Mouse (Mus musculus) WW6 (cell line): ENCODE measurements around the gene Ap1s1.

Source experiments
- DNase-seq: peaks from one replicate; pipeline ENCODE4 v3.0.0-alpha.2; 2013; ENCODE audit warnings: low read depth, low spot score

Ap1s1 gene

GRCm38 (mm10) chr5:137025132-137025531 lies 20.8 kb downstream of the Ap1s1 start:
- no peak for DNase-seq

- DNase-seq = no peak
Measured at GRCm38 (mm10) chr5:137024318-137024717, 21.6 kb downstream of the Ap1s1 start.

GRCm38 (mm10) chr5:137015913-137016312 lies 30.0 kb downstream of the Ap1s1 start:
- no peak for DNase-seq

- no peak for DNase-seq
Measured at GRCm38 (mm10) chr5:137012401-137012950, 33.5 kb downstream of the Ap1s1 start.

GRCm38 (mm10) chr5:137009988-137010387 lies 35.9 kb downstream of the Ap1s1 start:
- DNase-seq = no peak

GRCm38 (mm10) chr5:137007276-137007675 lies 38.7 kb downstream of the Ap1s1 start:
- DNase-seq = no peak

GRCm38 (mm10) chr5:137000612-137001011 lies 45.3 kb downstream of the Ap1s1 start:
- DNase-seq = no peak

- no peak for DNase-seq
Measured at GRCm38 (mm10) chr5:136999449-136999848, 46.5 kb downstream of the Ap1s1 start.

- no peak for DNase-seq
Measured at GRCm38 (mm10) chr5:136989801-136990200, 56.1 kb downstream of the Ap1s1 start.

GRCm38 (mm10) chr5:136988420-136988819 lies 57.5 kb downstream of the Ap1s1 start:
- DNase-seq = no peak

GRCm38 (mm10) chr5:136987934-136988271 lies 58.0 kb downstream of the Ap1s1 start, which contains the start of gene Znhit1:
Gene Znhit1, minus strand, starts transcription at chr5:136988021.
- DNase-seq = no peak

- DNase-seq = no peak
Measured at GRCm38 (mm10) chr5:136987138-136987933, 58.6 kb downstream of the Ap1s1 start.

GRCm38 (mm10) chr5:136986695-136987137 lies 59.2 kb downstream of the Ap1s1 start, which contains the start of gene Plod3:
Gene Plod3, plus strand, starts transcription at chr5:136987019.
- DNase-seq = peak; percentile 97
